ENCODE assay signal across 9 mouse cellular contexts in genomic region chr3:102335146-102335545, GRCm38 (mm10).
DNase-seq lines count a peak whose midpoint lies in the region; ATAC-seq and TF ChIP-seq lines count a peak whose summit lies in the region.
"Had no signal": no experiment of that assay in that cellular context is flagged by ENCODE, and none has a peak within 500 bp of the region (broad histone marks: within the 10 kb centered on the region; RNA-seq: fewer than 3 reads in every experiment).

No protein-coding gene starts in this region.

- 60% methylated on average over 3 of the region's 3 CpGs for WGBS in liver, embryonic 14.5 days (ENCODE audit: insufficient replicate concordance)
- WGBS in heart, postnatal 0 days: 66% methylated on average over 3 of the region's 3 CpGs

- no peaks in the 10 kb centered on the region for H3K9me3 ChIP-seq in liver, embryonic 14.5 days (ENCODE audit: control insufficient read depth, low read length)
- H3K9me3 ChIP-seq in heart, postnatal 0 days (replicated peaks; ENCODE audit: control insufficient read depth, low read length): no peaks in the 10 kb centered on the region
- H3K9me3 ChIP-seq: embryonic facial prominence, embryonic 15.5 days had no signal

- intact Hi-C loops in left cerebral cortex, postnatal 14 days (cut with DNase I): loop anchor here (5.0 kb wide), 1 partner anchor 357 kb away; no protein-coding TSS in a partner anchor

- DNase-seq in liver, embryonic 14.5 days (ENCODE audit: low read depth in 3 of 3, low spot score in 3 of 3): no peak
- DNase-seq in liver (no peak), ZHBTc4 (ENCODE audit: low read depth, low spot score) (peak; percentile 65)
- peak; percentile 55 for DNase-seq in heart, postnatal 0 days (ENCODE audit: low spot score)
- DNase-seq in left cerebral cortex, postnatal 14 days (ENCODE audit: low spot score in 2 of 2): peak; percentile 32 to 39
- peak; percentile 16 for DNase-seq in skeletal muscle tissue, adult 2 months (ENCODE audit: low read depth, low spot score)

- no peak for ATAC-seq in liver, embryonic 14.5 days (ENCODE audit: insufficient read depth)
- ATAC-seq in heart, postnatal 0 days (ENCODE audit: insufficient read depth, low read depth): no peak
- ATAC-seq in CD4-positive, CD25-positive, alpha-beta regulatory T cell, adult 4 months: no peak

- no peak overlapping the region for H3K4me3 ChIP-seq in liver, embryonic 14.5 days (ENCODE audit: insufficient read depth in 1 of 2, low read depth in 2 of 2, low read length in 2 of 2)
- H3K4me3 ChIP-seq in cortical plate, adult 2 months (ENCODE audit: insufficient read depth, low read length): no peak overlapping the region
- no peak overlapping the region for H3K4me3 ChIP-seq in heart, postnatal 0 days (ENCODE audit: low read depth, low read length)
- H3K4me3 ChIP-seq: embryonic facial prominence, embryonic 15.5 days had no signal

- H3K27me3 ChIP-seq in liver, embryonic 14.5 days (ENCODE audit: control insufficient read depth, insufficient read depth, low read length): no peaks in the 10 kb centered on the region
- H3K27me3 ChIP-seq in heart, postnatal 0 days (ENCODE audit: control insufficient read depth, insufficient read depth, low read length): no peaks in the 10 kb centered on the region; the same call in 1 of the 2 replicates
- H3K27me3 ChIP-seq: embryonic facial prominence, embryonic 15.5 days had no signal

- TF ChIP-seq CTCF in liver, embryonic 14.5 days (IDR thresholded peaks at IDR 0.05; ENCODE audit: low read depth): peak; percentile 70
- peak; percentile 75 for TF ChIP-seq CTCF in cortical plate, adult 2 months (IDR thresholded peaks at IDR 0.05; ENCODE audit: extremely low read depth, insufficient read depth, low read length)
- TF ChIP-seq CTCF in heart, postnatal 0 days (IDR thresholded peaks at IDR 0.05; ENCODE audit: low read depth): peak; percentile 85

- H3K4me2 ChIP-seq in liver, embryonic 14.5 days (ENCODE audit: low read depth): no peak overlapping the region
- H3K4me2 ChIP-seq in heart, postnatal 0 days (ENCODE audit: low read depth, low read length): no peak overlapping the region
- H3K4me2 ChIP-seq: embryonic facial prominence, embryonic 15.5 days had no signal

- H3K9ac ChIP-seq in liver, embryonic 14.5 days (replicated peaks): no peak overlapping the region
- H3K9ac ChIP-seq in heart, postnatal 0 days (replicated peaks; ENCODE audit: low read depth, low read length): no peak overlapping the region
- H3K9ac ChIP-seq: embryonic facial prominence, embryonic 15.5 days had no signal

- H3K27ac ChIP-seq in liver, embryonic 14.5 days: no peak overlapping the region
- H3K27ac ChIP-seq in cortical plate, adult 2 months (ENCODE audit: insufficient read depth, low read length): no peak overlapping the region
- H3K27ac ChIP-seq in heart, postnatal 0 days (ENCODE audit: low read depth): no peak overlapping the region
- H3K27ac ChIP-seq: embryonic facial prominence, embryonic 15.5 days had no signal

- no peaks in the 10 kb centered on the region for H3K4me1 ChIP-seq in liver, embryonic 14.5 days (replicated peaks; ENCODE audit: control insufficient read depth in 2 of 2, insufficient read depth in 2 of 2, low read length in 1 of 2)
- no peaks in the 10 kb centered on the region for H3K4me1 ChIP-seq in cortical plate, adult 2 months (ENCODE audit: control insufficient read depth, insufficient read depth, low read length)
- H3K4me1 ChIP-seq in heart, postnatal 0 days (ENCODE audit: control insufficient read depth, insufficient read depth): no peaks in the 10 kb centered on the region
- H3K4me1 ChIP-seq: embryonic facial prominence, embryonic 15.5 days had no signal

- H3K36me3 ChIP-seq in liver, embryonic 14.5 days (replicated peaks; ENCODE audit: control insufficient read depth, insufficient read depth, low read depth): no peaks in the 10 kb centered on the region
- no peaks in the 10 kb centered on the region for H3K36me3 ChIP-seq in heart, postnatal 0 days (replicated peaks; ENCODE audit: control insufficient read depth, insufficient read depth, low read length)
- H3K36me3 ChIP-seq: embryonic facial prominence, embryonic 15.5 days had no signal

- no peak for TF ChIP-seq POLR2A in cortical plate, adult 2 months (IDR thresholded peaks at IDR 0.05; ENCODE audit: extremely low read depth, insufficient read depth, low read length)

- TF ChIP-seq EP300 in liver, embryonic 14.5 days (IDR thresholded peaks at IDR 0.05; ENCODE audit: low read depth): no peak
- no peak for TF ChIP-seq EP300 in heart, postnatal 0 days (IDR thresholded peaks at IDR 0.05; ENCODE audit: low read depth)

Comparison
In these comparisons a context has a peak if more than half of its experiments do, and no peak if none do; other contexts are left out.
1. DNase-seq: peak in ZHBTc4 (single experiment), heart, postnatal 0 days (single experiment), left cerebral cortex, postnatal 14 days (2 of 2) and skeletal muscle tissue, adult 2 months (single experiment); none in liver, embryonic 14.5 days (0 of 3) and liver (single experiment).
2. Peak in every context shown above with its lines, with median percentiles within 50 percentile points of each other: CTCF ChIP-seq.